Mouse (Mus musculus) left cerebral cortex, postnatal 36 days (tissue): Measurements from ENCODE around the gene Tead1. TPM values are rescaled to one million over a fixed set of nuclear protein-coding genes. Genes with fewer than 3 reads are reported as not detected.

Experiments
- DNase-seq, 2 experiments: peaks; one replicate each; pipeline ENCODE4 v3.0.0; 2021 to 2022; ENCODE audit warnings: low spot score in 2 of 2, mixed read lengths in 1 of 2
- intact Hi-C: fragments of 180-260 bp; cut with DNase I; formaldehyde crosslinking; loops from one replicate; pipeline ENCODE4 v1.15.1; 2025
- total RNA-seq, 2 experiments: library from RNA; stranded (reverse); gene quantifications; 2 replicates each; pipeline ENCODE4 v1.2.3; 2021

Tead1 gene
- total RNA-seq, 2 experiments from 2014 or later: 12.6 to 15.8 TPM

- DNase-seq: peak; percentile 28 to 61
- intact Hi-C loops: loop anchor here (2.0 to 5.0 kb wide), 2 partner anchors 467 to 492 kb away; no protein-coding TSS in a partner anchor
Observed at GRCm38 (mm10) chr7:112868551-112869465, 189.7 kb downstream of the Tead1 start.

DNA sequence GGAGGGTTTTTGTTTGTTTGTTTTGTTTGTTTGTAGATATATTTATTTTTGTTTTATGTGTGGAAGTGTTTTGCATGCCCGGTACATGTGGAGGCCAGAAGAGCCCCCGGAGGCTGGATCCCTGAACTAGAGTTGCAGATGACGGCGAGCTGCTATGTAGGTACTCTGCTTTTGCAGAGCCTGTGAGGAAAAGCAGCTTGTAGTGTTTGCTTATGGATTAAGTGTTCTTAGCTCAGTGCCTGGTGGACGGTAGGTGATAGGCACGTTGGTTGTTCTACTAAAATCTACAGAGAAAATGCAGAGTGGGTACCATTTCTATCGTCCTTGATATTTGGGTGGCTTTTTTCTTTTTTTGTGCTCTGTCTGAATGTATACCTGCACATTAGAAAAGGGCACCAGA lies 192.6 kb downstream of the Tead1 start:
- DNase-seq: no peak

GRCm38 (mm10) chr7:112872435-112873196 lies 193.5 kb downstream of the Tead1 start:
- no peak for DNase-seq
- intact Hi-C loops: no loop called here

More for the DNA sequence above, 192.6 kb downstream of the Tead1 start:
- intact Hi-C loops: no loop called here

GRCm38 (mm10) chr7:112876128-112876527 lies 197.0 kb downstream of the Tead1 start:
- DNase-seq: no peak
- intact Hi-C loops: no loop called here

GRCm38 (mm10) chr7:112883791-112884274 lies 204.7 kb downstream of the Tead1 start:
- intact Hi-C loops: no loop called here

GRCm38 (mm10) chr7:112885546-112885945 lies 206.4 kb downstream of the Tead1 start:
- DNase-seq: no peak
- intact Hi-C loops: no loop called here

More at GRCm38 (mm10) chr7:112883791-112884274, 204.7 kb downstream of the Tead1 start:
- DNase-seq: peak; percentile 37 to 45

- intact Hi-C loops: no loop called here
- no peak for DNase-seq
Observed at GRCm38 (mm10) chr7:112891883-112892282, 212.8 kb downstream of the Tead1 start.

DNA sequence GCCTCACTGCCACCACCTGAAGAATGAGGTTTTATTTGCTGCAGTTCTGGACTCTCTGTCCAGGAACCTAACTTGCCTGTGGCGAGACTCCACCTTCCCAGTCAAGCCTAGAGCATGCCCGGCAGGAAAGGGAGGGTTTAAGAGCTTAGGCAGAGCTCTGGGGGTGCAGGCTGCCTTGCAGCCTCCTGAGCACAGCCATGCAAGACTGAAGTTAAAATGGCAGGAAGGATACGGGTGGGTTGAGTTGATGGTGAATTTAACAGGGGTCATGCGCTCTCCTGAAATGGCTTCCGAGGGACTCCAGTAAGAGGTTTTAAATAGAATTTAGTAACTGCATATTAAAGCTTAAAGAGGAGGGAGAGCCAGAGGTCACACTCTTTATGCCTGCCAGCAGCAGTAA lies 213.5 kb downstream of the Tead1 start:
- DNase-seq: no peak
- intact Hi-C loops: no loop called here

DNA sequence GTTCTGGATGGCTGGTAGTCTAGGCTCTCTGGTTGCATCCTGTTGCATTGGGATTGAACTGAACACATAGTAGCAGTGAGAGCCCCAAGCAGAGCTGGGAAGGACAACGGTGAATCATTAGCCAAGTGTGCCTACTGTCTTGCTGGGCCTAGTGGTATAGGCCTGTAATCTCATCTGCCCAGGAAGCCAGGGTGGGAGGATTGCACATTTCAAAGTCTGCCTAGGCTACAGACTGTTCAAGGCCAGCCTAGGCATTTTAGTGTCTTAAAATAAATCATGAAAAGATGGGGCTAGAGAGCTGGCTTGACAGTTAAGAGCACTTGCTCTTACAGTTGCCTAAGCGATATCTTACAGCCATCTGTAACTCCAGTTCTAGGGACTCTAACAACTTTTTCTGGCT lies 217.2 kb downstream of the Tead1 start:
- DNase-seq: no peak
- intact Hi-C loops: no loop called here

DNA sequence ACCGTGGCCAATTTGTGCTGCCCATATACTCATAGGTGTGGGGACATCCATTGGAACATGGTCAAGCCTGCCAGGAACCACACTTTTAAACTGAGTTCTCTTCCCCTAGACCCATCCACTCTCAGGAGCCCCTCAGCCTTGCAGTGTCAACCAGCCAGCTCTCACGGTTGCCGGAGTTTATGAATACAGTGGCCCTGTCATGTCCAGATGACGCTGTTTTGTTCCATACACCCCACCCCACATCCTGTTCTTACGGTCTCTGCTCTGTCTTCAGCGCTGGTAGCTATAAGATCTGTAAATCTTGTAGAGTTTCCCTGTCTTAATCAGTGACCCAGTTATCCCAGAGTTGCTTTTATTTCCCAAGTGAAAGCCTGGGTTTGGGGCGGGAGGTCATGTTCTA lies 222.6 kb downstream of the Tead1 start:
- intact Hi-C loops: no loop called here
- DNase-seq: no peak

DNA sequence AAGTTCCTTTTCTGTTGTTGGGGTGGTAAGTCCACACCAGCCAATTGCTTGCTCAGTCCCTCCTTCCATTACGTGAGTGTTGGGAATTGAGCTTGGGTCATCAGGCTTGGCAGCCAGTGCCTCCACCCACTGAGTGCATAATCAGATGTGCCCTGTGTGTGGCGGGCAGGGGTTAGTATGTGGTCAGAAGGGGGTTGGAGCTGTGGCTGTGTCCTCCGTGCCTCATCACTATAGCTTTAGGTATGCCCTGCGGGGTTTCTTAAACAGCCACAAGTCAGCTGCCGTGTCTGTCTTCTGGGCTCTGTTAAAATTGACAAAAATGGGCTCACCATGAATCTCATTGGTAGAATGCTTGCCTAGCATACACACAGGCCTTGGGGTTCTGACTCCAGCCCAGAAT lies 227.7 kb downstream of the Tead1 start:
- no peak for DNase-seq
- intact Hi-C loops: no loop called here

DNA sequence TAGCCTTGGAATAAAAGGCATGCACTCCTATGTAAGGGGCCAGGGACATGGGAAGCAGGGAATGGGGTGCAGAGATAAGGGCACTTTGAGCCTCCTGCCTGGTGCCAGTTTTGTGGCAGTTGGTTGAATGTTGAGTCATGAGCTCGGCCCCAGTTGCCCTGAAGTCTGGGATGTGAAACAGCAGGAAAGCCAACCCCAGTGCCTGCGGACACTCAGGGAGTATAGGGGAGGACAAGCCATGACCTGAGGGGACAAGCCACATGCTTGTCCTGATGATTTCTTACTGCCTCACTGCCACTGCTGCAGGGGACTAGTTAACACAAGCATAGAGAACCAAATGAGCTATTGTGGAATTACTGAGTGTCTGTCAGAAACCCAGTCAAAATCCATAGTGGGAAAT lies 228.3 kb downstream of the Tead1 start:
- DNase-seq: no peak
- intact Hi-C loops: no loop called here

DNA sequence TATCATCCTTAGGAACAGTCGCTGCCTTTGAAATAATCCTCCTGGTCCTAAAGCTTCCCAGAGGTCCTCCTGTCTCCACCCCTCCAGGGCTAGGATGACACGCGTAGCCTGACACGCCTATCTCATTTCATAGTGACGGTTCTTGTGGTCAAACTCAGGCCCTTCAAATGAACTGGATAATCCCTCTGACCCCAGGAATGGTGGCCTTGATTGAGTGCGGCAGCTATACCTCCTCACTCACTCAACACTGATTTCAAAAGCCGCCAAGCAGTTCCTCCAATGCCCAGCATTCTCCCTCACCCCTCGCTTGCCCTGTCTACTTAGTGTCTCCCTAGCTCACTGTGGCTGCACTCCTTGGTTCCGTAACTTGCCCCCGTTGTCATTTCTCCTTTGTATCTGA lies 230.0 kb downstream of the Tead1 start:
- intact Hi-C loops: no loop called here
- DNase-seq: no peak

- intact Hi-C loops: no loop called here
Observed at GRCm38 (mm10) chr7:112912969-112913368, 233.9 kb downstream of the Tead1 start.

DNA sequence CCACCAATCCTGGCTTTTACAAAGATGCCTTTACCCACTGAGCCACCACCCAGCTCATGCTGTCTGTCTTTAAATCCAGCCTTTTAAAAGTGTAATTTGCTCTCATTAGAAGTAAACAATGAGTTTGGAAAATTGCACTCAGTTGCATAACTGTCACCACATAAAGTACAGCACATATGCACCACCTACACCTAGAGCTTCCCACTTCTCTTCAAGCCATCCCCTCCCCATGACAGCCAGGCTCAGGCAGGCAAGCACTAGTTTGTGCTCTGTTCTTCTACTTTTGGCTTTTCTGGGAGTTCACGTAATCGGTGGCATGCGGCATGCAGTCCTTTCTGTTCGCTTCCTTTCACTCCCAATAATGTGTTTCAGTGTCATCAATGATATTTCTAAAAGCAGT lies 236.5 kb downstream of the Tead1 start:
- DNase-seq: no peak
- intact Hi-C loops: no loop called here

More at GRCm38 (mm10) chr7:112912969-112913368, 233.9 kb downstream of the Tead1 start:
- no peak for DNase-seq

DNA sequence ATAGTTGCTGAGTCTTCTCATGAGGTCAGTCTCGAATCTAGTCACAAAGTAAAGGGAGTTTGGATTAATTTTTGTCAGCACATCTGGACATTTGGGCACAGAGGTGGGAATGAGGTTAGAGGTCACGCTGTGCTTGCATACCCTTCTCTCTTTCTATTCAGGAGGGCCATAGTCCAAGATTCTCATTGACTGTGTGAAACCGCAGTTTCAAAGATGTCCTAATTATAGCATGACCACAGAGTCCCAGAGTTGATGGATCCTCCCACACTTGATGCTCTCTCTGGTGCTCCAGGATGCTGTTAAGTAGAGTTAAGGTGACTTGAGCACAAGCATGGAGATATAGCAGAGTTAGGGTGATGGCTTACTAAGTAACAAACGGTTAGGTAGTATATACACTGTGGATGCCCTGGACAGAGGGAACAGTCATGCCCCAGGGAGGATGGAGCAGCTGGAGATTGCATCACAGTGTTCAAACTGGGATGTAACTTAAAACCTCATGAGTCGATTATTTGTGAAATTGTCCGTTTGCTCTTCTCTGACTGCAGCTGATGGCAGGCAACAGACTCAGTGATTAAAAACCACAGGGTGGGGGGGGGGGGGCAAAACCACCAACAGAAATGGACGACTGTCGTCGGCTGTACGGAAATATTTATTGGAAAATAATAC lies 238.6 kb downstream of the Tead1 start:
- no peak for DNase-seq
- intact Hi-C loops: no loop called here

DNA sequence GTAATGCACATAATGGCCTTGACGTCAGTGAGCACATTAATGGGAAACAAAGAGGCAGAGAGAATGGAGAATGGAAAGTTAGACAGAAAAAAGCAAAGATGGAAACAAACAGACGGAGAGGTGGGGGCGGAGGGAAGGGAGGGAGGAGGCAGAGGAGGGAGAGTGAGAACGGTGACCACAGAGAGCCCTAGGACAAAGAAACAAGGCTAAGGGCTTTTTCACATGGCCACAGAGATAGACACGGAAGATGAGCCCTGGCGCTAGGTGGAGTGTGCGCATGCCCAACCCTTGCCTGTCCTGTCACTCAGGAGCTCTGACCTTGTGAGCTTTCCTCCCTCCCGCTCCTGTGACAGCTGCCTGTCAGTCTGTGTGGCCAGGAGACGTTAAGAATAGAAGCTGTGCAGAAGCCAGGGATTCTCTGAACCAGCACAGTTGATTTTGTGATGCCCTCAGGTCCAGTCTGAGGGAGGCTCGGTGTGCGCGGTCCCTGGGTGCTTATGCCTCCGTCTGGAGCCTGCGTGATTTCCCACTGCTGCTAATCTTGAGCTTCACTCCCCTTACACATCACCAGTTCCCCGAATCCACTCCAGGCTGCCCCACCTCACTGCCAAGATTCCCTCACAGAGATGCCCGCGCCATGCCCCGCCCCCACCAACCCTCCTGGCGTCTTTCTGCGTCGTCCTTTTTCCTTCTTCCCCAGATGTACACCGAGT lies 239.3 kb downstream of the Tead1 start:
- DNase-seq: peak; percentile 17 to 28
- intact Hi-C loops: no loop called here

DNA sequence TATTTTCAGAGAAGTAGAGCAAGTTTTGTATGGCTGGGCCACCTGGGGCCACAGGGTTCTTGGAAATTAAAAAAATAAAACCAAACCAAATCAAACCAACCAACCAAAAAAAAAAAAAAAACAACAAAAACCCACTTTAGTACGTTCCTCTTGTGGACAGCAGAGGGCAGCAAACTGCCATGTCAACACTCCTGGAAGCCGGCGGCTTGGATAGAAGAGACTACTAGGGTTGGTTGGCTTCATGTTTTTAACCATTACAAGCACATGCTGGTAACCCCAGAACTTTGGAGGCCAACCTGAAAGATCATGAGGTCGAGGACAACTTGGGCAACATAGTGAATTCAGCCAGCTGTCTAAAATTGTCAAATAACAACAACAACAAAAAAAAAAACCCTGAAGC lies 240.7 kb downstream of the Tead1 start:
- intact Hi-C loops: loop anchor here (1.0 to 10.0 kb wide), 3 partner anchors 212 to 391 kb away; no protein-coding TSS in a partner anchor
- peak; percentile 23 to 43 for DNase-seq

GRCm38 (mm10) chr7:112922801-112923200 lies 243.7 kb downstream of the Tead1 start:
- no peak for DNase-seq
- intact Hi-C loops: loop anchor here (10.0 kb wide), 1 partner anchor 342 kb away; no protein-coding TSS in a partner anchor
